Mouse (Mus musculus) c-Kit-negative CD71-positive TER-119-positive erythroid progenitor cells, embryonic 14.5 days (primary cell): Measurements from ENCODE around the gene Abr.
A peak's percentile ranks its signal among the peaks of the same experiment; 100 is the strongest.

Experiments used
- DNase-seq: peaks from one replicate; pipeline ENCODE4 v3.0.0-alpha.2; 2013; ENCODE audit warnings: low read depth, low spot score

Gene Abr

DNA sequence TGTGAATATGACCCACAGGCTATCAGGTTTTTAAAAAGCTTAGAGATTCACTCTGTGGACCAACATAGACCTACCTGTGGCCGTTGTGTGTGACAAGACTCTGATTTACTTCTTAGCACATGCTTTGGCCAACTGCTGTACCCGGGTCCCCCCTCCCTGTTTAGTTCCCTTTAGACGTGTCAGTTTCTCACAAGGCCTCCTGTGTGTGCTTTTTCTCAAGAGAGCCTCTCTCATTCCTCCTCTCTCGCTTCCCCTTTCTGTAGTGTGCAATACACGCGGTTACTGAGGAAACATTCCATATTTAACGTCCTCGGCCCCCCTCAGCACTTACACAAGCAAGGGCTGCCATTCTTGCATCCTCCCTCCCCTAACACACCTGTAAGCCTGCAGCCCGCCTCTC lies 163.4 kb downstream of the Abr start:
- no peak for DNase-seq

DNA sequence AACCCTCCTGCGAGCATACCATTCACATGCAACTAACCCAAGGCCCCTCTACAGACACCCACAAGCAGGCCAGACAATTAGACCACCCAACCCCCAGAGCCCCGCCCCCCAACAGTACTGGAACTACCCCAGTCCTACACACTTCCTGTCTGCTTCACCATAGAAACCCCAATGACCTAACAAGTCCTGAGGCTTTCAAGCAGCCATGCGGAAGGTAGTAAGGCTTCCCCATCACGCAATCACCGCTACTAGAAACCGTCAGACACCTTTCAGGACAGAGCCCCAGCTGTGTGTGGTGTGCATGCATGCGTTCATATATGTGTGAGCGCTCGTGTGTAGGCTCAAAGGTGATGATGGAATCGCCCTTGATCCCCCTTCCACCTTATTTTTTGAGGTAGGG lies 165.2 kb downstream of the Abr start:
- no peak for DNase-seq

DNA sequence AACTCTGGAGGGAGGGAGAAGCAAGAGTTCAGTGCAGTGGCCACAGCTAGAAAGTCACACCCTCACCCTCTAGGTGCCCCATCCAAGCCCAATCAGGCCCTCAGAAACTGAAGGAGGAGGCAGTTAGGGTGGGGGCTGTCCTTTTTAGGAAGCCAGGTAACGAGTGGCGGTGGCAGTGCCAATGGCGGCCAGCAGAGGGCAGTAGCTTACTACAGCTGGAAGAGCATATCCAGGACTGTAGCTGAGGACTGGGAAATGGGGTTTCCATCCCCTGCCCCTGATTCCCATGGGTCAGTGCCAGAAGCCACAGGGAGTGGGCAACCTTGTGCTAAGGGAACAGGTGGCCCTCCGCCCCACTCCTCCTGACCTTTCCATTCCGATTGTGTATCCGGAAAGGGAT lies 165.9 kb downstream of the Abr start:
- DNase-seq = peak; percentile 31

DNA sequence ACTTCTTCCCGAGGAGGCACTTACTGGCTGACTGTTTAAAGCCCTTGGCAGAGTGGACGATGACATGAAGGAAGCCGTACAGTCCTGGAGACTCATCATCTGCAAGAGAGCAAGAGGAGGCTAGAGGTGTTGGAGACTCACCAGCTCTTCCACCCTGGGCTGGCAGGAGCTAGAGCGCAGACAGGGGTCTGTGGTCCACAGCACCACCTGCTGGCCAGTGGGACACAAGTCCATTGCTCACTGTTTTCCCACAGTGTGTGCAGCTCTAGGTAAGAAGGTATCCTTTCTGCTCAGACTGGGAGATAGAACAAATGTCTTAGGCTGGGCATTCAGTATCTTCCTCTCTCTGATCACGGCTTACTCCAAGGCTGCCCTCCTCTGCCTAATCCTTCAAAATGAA lies 167.6 kb downstream of the Abr start:
- no peak for DNase-seq

DNA sequence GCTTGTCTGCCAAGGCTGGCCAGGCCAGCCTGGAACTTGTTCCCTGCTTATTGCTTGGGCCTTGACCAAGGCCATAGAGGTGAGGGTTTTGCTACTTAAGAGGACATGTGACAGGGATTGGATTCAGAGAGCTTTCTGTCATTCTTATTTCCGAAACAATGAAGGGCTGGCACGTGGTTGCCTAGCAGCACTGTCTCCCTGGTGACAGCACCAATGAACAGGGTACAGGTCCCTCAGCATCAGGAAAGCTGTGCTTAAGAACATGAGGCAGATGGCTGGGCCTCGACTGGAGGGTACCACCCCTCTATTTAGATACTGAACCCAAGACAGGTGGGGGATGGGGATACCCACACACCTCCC lies 171.9 kb downstream of the Abr start:
- no peak for DNase-seq

DNA sequence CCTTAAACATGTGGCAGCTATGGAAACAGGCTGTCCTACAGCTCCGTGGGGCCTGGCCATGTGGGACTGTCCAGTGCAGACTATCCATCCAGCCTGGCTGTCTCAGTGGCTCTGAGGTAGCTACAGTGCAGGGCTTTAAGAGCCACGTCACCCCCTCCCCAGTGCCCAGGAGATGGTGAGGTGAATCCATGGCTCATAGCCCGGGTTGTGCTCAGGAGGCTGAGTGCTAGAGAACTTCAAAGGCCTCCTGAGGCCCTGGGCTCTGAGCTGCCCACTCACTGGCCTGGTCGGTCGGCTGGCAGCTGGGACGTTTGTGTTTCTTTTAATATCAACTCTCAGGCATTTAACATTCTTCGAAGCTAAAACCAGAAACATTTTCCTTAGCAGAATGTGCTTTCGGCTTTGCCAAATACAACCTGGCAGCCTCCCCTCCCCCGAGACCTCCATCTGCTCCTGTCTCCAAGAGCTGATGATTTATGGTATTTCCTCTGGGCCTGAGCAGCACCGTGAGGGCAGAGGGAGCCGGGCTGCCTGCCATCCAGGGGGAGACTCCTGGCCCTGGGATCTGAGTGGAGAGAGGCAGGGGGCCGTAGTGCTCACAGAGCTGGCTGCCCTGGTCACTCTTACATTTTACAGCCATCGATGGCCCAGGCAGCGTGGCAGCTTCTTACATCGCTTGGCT lies 172.5 kb downstream of the Abr start:
- DNase-seq = no peak

DNA sequence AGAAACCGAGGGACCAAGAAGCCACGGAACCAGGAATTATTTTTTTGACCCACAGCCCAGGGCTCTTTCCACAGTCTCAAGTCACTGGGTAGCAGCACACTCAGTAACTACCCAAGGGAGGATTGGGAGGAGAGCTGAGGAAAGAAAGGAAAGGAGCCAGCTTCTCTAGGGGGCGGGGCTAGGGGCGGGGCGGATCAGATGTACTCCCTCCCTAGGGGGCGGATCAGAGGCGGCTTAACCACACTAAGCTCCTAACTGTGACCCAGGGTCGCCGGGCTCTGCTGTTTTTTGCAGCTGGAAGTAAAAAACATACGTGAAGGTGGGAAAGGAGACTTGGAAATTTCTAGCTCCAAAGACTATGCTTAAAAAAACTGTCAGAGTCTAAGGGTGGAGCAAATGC lies 175.9 kb downstream of the Abr start:
- DNase-seq = no peak

DNA sequence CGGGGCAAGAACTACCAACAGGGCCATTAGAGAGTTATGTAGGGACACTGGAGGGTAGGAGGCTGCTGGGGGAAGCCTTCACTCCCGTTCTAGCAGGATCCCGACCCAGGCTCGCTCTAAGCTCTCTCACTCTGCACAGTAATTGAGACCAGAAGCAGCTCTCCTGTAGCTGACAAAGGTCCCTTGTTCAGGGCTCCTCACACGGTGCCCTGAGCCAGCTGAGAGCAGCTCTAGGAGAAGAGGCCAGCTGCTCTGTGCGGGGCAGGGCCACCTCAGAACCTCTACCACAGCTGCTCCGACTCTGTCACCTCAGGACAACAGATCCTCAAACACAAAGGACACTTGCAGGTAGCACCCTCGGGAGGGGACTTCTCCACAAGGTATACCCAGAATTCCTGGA lies 176.7 kb downstream of the Abr start:
- DNase-seq = no peak

DNA sequence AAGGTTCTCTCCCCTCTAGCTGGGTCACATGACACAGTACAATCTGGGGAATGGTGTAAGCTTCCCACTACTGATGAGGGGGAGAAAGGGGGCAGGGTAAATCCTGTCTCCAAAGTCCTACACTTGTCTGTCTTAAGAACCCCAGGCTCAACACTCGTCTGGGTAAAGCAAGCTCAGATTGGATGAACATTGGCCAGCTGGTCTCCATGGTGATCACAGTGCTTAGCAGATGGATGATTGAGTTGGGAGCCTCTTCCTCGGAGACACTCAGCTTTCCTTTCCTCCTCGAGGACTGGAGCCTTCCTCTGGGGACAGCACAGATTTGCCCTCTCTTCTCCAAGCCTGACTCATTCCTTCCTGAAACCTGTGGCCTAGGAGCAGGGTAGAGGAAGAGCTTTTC lies 182.4 kb downstream of the Abr start:
- DNase-seq = no peak

DNA sequence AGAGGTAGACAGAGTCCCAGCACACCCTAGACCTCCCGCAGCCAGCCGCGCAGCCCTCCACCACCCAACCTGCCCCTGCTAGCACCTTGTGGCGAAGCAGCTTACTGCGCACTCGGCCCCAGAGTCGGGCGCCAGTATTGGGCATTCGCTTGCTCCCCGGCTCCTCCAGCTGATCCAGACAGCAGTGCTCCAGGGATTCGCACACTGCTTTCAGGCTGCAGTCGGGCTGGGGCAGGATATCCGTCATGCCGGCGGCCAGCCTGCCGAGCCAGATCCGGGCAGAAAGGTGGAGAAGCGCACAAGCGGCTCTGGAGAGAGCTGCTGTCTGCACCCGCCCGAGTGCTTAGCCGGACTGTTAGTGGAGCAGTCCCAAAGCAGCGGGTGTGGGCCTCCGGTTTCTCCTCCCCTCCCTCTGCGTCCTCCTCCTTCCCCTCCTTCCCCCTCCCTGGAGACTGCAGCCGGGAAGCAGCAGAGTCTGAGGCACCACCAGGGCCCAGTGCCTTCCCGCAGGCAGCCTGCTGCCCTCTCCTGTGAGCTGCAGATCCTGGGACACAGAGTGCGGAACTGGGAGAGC lies 185.2 kb downstream of the Abr start:
- DNase-seq = no peak

DNA sequence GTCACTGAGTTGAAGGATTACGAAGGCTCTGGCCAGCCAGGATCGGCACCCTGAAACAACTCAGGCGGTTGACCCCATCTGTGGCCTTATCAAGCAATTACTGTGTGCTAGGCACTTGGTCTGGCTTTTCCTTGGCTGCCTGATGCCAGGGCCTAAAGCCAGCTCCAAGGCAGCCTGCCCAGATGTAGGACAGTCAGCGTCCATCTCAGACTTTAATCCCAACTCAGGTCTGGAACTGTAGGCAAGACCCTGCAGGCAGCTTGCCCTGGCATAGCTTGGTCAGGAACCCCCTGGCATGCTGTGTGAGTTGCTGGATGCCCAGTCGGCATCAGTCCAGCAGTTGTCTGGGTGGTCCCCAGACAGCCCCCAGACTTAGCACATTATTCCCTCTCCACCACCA lies 186.1 kb downstream of the Abr start:
- no peak for DNase-seq

DNA sequence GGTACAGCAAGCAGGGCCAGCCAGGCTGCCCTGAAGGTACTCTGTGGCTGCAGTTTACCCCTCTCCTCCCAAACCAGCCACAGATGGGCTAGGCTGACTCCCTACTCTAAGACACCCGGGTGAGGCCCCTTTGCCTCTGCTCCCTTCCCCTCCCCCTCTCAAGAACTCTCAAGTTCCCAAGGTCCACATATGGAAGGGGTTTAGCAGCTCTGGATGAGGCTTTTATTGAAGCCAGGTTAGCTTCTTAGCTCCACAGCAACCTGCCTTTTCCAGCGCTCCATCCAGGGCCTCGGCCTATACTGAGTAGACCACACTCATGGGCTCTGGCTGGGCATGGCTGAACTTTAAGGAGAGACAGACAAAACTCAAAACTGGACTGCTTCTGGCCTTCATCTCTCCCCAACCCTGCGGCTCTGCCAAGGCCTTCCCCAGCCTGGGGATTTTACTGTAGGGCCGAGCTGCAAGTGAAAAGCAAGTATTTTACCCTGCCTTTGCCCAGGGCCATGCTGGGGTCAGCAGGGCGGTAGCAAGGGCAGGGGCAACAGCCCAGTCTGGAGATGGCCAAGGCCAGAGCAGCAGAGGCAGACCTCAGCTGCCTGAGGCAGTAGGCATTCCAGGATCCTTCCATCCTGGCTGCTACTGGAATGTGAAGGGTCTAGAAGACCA lies 192.0 kb downstream of the Abr start:
- no peak for DNase-seq

DNA sequence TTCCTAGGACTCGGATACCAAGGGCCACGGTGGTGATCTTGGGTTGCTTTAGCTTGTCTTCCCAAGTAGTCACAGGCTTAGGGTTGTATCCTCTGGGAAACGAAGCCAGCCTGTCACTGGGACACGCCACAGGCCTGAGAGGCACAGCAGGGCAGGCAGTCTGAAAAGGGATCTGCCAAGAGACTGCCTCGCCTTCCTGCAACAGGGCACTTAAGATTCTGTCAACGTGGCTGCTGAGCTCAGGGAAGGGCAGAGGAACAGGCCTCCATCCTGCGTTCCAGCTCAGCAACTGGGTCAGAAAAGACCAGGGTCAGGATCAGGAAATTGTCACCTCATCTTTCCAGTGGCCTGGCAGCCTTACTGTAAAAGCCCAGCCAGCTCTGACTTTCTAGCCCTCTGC lies 192.6 kb downstream of the Abr start:
- DNase-seq = no peak

DNA sequence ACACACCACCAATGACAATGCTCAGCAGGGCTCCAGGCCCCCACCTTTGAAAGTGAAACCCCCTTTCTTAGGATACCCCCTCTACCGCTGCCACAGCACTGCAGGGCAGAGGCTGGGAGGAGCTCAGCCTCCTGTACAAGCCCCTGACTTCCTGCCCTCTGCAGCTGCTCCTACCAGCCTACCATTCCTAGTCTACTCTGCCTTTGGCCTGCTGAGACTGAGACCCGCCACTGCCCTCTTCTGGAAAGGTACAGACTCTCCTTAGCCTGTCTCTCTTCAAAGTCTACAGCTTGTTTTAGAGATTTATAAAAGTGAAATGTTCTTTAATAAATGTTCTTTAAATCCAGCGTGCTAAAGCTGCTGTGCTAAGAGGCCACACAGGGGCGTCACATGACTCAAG lies 193.1 kb downstream of the Abr start:
- no peak for DNase-seq

DNA sequence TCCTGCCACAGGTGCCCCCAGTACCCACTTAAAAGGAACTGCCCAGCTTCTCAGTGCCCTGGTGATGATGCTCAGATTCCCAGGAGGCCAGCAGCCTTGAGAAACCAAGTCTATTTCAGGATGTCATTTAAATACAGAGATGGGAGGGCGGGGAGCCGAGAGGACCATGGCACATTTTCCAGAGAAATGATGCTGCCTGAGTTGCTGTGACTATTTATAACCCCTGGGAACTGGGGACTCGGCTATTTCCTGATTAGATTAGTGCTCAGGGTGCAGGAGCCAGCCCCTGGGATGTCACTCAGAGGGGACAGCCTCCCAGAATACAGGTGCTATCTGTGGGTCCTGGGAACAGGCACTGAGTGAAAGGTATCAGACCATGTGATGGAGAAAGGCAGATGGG lies 194.3 kb downstream of the Abr start:
- DNase-seq = no peak

DNA sequence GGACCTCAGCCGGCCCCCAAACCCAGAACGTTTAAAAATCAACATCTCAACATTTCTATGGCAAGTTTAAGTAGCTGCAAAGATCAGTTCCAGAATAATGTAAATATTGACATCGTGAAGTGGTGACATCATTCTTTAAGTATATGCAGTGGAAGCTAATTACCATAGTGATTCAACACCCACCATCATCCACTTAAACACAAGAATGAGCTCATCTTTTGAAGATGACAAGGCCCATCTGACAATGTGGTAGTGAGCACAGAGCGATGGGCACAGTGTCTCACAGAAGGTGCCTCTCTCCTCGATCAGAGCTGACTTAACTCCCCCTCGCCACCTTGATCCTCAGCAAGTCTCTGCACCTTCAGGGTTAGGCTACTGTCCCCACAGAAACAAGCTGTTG lies 196.4 kb downstream of the Abr start:
- no peak for DNase-seq

DNA sequence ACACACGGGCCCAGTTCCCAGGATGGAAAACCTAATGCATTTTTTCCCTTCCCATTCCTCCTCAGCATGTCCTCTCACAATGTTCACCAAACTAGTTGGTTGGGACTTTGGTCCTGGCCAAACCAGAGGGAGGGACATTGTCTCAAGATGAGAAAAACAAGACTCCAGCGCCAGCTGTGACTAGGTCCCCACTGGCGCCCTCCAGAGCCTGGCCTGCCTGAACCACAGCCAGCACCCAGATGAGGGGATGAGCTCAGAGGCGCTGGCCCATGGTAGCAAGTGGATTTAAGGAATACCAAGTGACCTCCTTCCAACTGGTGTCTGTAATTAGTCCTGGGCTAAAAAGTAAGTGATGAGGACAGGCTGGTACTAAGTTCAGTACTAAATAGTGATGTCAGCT lies 201.2 kb downstream of the Abr start:
- no peak for DNase-seq

DNA sequence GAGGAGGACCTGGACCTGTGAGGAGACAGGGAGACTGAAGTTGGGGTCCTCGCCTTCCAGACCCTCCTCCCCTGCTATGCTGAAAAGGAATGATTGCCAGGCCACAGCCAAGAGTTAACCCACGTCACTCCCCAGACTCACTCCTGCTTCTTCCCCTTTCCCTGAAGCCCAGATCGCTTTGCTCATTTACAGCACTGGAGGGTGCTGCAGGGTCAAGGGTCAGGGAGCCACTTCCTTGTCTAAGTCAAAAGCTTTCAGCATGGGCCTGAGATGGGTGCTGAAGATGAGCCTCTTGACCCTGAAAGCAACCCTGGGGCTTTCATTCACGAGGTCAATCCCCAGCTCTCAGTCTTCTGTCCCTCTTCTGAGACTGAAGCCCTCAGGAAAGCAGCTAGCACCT lies 202.9 kb downstream of the Abr start:
- no peak for DNase-seq

DNA sequence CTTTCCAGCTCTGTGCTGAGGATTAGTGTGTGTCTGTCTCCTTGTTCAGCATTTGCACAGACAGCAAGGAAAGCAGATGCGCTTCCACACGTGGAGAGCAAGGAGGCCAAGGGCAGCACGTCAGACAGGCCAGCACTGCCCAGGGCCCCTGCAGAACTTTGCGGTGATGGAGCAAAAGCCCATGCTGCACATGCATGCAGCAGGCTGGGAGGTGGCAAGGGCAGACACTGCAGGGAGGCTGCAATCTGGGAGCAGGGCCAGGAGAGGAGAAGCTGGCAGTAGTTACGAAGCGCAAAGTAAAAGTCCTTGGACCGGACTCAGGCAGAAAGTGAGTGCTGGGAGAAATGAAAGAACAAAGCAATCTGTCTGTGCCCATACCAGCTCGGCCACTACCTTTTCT lies 203.7 kb downstream of the Abr start:
- DNase-seq = no peak

DNA sequence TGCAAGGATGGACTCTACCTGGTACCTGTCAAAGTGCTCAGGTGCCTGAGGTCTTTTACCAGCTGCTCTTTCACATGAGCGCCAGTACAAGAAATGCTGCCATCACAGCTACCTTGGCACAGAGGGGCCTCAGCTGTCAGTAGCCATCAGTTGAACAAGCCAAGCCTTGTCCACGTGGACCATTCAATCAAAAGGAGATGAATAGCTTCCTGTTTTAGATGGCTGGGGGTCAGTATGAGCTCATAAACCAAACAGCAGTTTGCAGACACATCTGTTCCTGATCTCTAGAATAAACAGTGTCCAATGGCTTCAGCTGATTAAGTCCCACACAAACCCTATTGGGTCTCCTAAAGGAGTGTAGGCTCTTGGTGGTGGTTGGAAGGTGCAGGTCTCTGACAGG lies 206.1 kb downstream of the Abr start:
- DNase-seq = no peak

DNA sequence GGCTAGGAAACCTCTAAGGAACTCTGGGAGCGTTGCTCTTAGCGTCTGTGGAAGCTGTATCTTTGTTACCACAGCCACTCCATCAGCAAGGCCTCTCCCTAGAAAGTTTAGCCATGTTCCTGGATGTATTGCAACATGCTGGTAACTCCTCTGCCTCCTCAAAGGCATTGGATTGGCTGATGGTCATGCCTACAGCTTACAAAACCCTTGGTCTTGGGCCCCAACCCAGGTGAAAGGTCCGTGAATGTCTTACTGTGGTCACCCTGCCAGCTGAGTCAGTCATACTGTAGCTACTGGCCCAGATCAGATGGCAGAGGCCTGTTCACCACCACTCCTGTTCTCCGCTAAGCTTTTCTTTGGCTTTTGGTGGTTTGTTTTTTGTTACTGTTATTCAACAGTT lies 207.1 kb downstream of the Abr start:
- no peak for DNase-seq

DNA sequence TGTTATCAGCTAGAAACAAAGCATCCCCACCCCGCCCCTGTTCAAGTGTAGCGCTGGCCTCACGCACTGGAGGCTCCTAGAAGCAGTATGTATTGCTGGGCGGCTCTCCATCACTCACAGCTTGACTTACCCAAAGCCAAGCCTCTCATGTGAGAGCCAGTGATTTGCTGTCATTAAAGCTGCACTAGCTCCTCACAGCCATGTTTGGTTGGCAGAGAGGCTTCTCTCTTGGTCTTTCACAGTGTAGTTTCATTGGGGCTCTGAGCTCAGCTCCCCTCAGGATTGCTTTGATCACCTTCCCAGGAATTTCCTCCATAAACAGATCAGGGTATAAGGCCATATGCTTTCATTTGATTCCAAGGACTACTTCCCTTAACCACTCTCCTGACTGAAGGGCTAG lies 208.9 kb downstream of the Abr start:
- no peak for DNase-seq

DNA sequence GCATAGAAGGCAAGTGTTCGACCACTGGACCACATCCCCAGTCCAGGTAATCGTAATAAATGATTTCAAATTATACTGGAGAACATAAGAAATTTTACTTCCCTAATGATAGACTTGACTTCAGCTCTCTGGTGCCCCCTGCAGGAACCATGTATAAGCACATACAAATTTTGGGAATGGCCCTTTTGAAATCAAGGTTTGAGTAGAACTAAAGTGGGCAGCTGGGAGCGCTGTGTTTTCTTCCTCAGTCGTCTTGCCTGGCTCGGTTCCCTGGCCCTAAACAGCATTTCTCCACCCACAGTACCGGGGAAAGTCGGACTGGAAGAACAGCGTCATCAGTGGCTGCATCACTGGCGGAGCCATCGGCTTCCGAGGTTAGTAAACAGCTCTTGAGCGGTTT lies 211.3 kb downstream of the Abr start:
- DNase-seq = peak; percentile 44
